Comparison of ENCODE assay signal across 14 mouse cellular contexts in the genomic region with DNA sequence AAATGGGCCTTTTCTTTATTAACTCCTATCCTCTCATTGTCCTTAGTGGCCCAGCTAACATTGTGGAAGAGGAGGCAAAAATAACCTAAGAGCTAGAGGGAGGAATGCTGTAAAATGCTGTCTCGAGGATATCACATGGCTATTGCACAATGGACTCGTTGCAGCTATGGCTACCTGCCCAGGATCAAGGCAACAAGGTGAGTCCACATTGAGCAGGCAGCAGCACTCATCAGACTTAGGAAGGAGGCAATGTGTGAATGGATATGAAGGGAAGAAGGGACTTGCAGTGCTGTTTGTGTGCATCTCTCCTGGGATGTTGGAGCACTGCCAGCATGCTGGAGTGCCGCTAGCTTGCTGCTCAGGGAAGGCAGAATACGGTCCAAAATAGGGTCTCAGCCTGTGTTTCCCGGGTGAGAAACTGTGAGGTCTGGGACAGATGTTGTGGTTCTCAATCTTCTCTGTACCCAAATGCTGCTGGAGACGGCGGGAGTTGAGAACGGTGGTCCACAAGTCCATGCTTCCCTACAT. TPM values are rescaled to one million over a fixed set of nuclear protein-coding genes. Genes with fewer than 3 reads are reported as not detected.
DNase-seq lines count a peak whose midpoint lies in the region; TF ChIP-seq lines count a peak whose summit lies in the region.
"Had no signal": no experiment of that assay in that cellular context is flagged by ENCODE, and none has a peak within 500 bp of the region (broad histone marks: within the 10 kb centered on the region; RNA-seq: fewer than 3 reads in every experiment).

No protein-coding gene starts in this region.

- H3K79me2 ChIP-seq in liver, adult 2 months (ENCODE audit: control insufficient read depth, insufficient read depth, low read length) = no peaks in the 10 kb centered on the region

- no peak for TF ChIP-seq CTCF in liver, adult 2 months (IDR thresholded peaks at IDR 0.05; ENCODE audit: low read depth, low read length)

- WGBS in liver, adult 2 months = 69% methylated on average over 8 of the region's 8 CpGs

- H3K9ac ChIP-seq in liver, adult 2 months (ENCODE audit: low read depth, low read length) = no peak overlapping the region
- H3K9ac ChIP-seq: embryonic facial prominence, embryonic 12.5 days had no signal

- no peaks in the 10 kb centered on the region for H3K36me3 ChIP-seq in liver, adult 2 months (ENCODE audit: control insufficient read depth, insufficient read depth, low read length)
- H3K36me3 ChIP-seq: embryonic facial prominence, embryonic 12.5 days had no signal

- intact Hi-C loops in gastrocnemius, postnatal 14 days (cut with DNase I; ENCODE audit: low total_unique reads) = no loop called here

- H3K4me3 ChIP-seq in liver, adult 2 months (ENCODE audit: insufficient read depth, low read depth, low read length) = no peak overlapping the region
- H3K4me3 ChIP-seq: embryonic facial prominence, embryonic 12.5 days had no signal

- no peak for TF ChIP-seq POLR2A in liver, adult 2 months (IDR thresholded peaks at IDR 0.05; ENCODE audit: extremely low read depth, insufficient read depth, low read length)

- no peaks in the 10 kb centered on the region for H3K27me3 ChIP-seq in liver, adult 2 months (ENCODE audit: control insufficient read depth, insufficient read depth, low read length)
- H3K27me3 ChIP-seq: embryonic facial prominence, embryonic 12.5 days had no signal

- no peaks in the 10 kb centered on the region for H3K4me1 ChIP-seq in liver, adult 2 months (ENCODE audit: control insufficient read depth, insufficient read depth, low read length)
- H3K4me1 ChIP-seq: embryonic facial prominence, embryonic 12.5 days had no signal

- no peak overlapping the region for H3K27ac ChIP-seq in liver, adult 2 months (replicated peaks; ENCODE audit: insufficient read depth, low read depth, low read length)
- H3K27ac ChIP-seq: embryonic facial prominence, embryonic 12.5 days had no signal

- peak; percentile 5 for DNase-seq in gastrocnemius, postnatal 14 days
- no peak for DNase-seq in gastrocnemius, adult 18-20 months (ENCODE audit: low spot score)
- DNase-seq in liver, adult 2 months (ENCODE audit: extremely low read depth, low read depth, low spot score) = peak; percentile 13
- no peak for DNase-seq in liver
- DNase-seq in brain, adult 2 months (ENCODE audit: low read depth, low spot score) = peak; percentile 9
- DNase-seq in heart, adult 9 months (ENCODE audit: low spot score in 2 of 2) = peak; percentile 3 to 31
- DNase-seq in urinary bladder, adult 18-20 months (ENCODE audit: low spot score in 2 of 2) = no peak
- DNase-seq: kidney, adult 11 months had no signal

RNA-seq across cellular contexts. Expression of gene Nox3, which starts 51.8 kb away (rescaled TPM):
- not detected for total RNA-seq in gastrocnemius, postnatal 14 days (2021)
- total RNA-seq in gastrocnemius, adult 18-20 months (2021) = not detected
- total RNA-seq in liver, adult 2 months (2014; rRNA removed) = not detected in 2 replicates
- polyA plus RNA-seq in liver, adult 2 months (2012; rRNA removed) = not detected in 2 replicates
- total RNA-seq: layer of hippocampus, postnatal 14 days; megakaryocyte-erythroid progenitor cell, adult 5-6 weeks had no signal
- polyA plus RNA-seq: heart, postnatal 0 days; limb, embryonic 14.5 days; stomach, embryonic 16.5 days had no signal

Comparison
In these comparisons a context has a peak if more than half of its experiments do, and no peak if none do; other contexts are left out.
1. DNase-seq: peak in gastrocnemius, postnatal 14 days (single experiment), liver, adult 2 months (single experiment), brain, adult 2 months (single experiment) and heart, adult 9 months (2 of 2); none in gastrocnemius, adult 18-20 months (single experiment), liver (single experiment) and urinary bladder, adult 18-20 months (0 of 2).